Mouse (Mus musculus) left cerebral cortex, postnatal 14 days (tissue): ENCODE results near the gene Gm18336. TPM values are rescaled to one million over a fixed set of nuclear protein-coding genes. Genes with fewer than 3 reads are reported as not detected.
"Not testable (repeated sequence)": the region's sequence is repeated elsewhere in the genome, so short reads cannot be mapped to it uniquely, and the experiment has no call there.

Source experiments
- DNase-seq, 2 experiments: peaks; one replicate each; pipeline ENCODE4 v3.0.0; 2021 to 2022; ENCODE audit warnings: low spot score in 2 of 2, mixed read lengths in 1 of 2
- intact Hi-C: fragments of 180-260 bp; cut with DNase I; formaldehyde crosslinking; loops from one replicate; pipeline ENCODE4 v1.15.1; 2025
- long read RNA-seq, 2 experiments: library from polyadenylated mRNA; stranded (forward); transcript quantifications; one replicate each; pipeline ENCODE4 v2.0.0; 2021
- total RNA-seq, 2 experiments: library from RNA; stranded (reverse); gene quantifications; 2 replicates each; pipeline ENCODE4 v1.2.3; 2021

Gm18336 gene
- under 1 TPM; 0.15 TPM for total RNA-seq
- long read RNA-seq, experiment 1, result 0 reads
- long read RNA-seq, experiment 2, result 0 reads

- DNase-seq, intact Hi-C loops: not testable (repeated sequence)
These were observed at the start of gene Gm18336 for GRCm38 (mm10) chrX:73398636-73399035. TSS of gene Gm18336 (minus strand) at chrX:73398736.

- DNase-seq, result no peak
- intact Hi-C loops, result no loop called here
These were observed 42.9 kb upstream of the Gm18336 start for GRCm38 (mm10) chrX:73441428-73441827.

- intact Hi-C loops, result no loop called here
These were observed 36.7 kb upstream of the Gm18336 start, which contains the start of gene Trex2 for GRCm38 (mm10) chrX:73435252-73435651. TSS of gene Trex2 (minus strand) at chrX:73435344.

GRCm38 (mm10) chrX:73432850-73433249 lies 34.3 kb upstream of the Gm18336 start:
- DNase-seq, result no peak
- intact Hi-C loops, result no loop called here

More at GRCm38 (mm10) chrX:73435252-73435651, 36.7 kb upstream of the Gm18336 start, which contains the start of gene Trex2:
- DNase-seq, result no peak

GRCm38 (mm10) chrX:73430036-73430435 lies 31.5 kb upstream of the Gm18336 start:
- intact Hi-C loops, result no loop called here
- DNase-seq, result peak; percentile 4 to 5

- peak; percentile 11 to 25 for DNase-seq
These were observed 14.2 kb upstream of the Gm18336 start for GRCm38 (mm10) chrX:73412767-73413166.

GRCm38 (mm10) chrX:73410880-73411517 lies 12.5 kb upstream of the Gm18336 start, which contains the start of gene Zfp92:
TSS of gene Zfp92 (plus strand) at chrX:73411096.
- peak in 1 of 2 experiments; percentile 9 for DNase-seq
- intact Hi-C loops, result no loop called here

More at GRCm38 (mm10) chrX:73412767-73413166, 14.2 kb upstream of the Gm18336 start:
- intact Hi-C loops, result no loop called here

- intact Hi-C loops, result no loop called here
- DNase-seq, result no peak
These were observed 3.1 kb upstream of the Gm18336 start for GRCm38 (mm10) chrX:73401616-73402015.

- intact Hi-C loops, result no loop called here
- no peak for DNase-seq
These were observed 2.4 kb upstream of the Gm18336 start for GRCm38 (mm10) chrX:73400951-73401350.

- DNase-seq, result no peak
- intact Hi-C loops, result no loop called here
These were observed 2.1 kb downstream of the Gm18336 start for GRCm38 (mm10) chrX:73396446-73396845.

GRCm38 (mm10) chrX:73391481-73391880 lies 7.1 kb downstream of the Gm18336 start:
- DNase-seq, result no peak
- intact Hi-C loops, result no loop called here

- no peak for DNase-seq
- intact Hi-C loops, result no loop called here
These were observed 13.6 kb downstream of the Gm18336 start for GRCm38 (mm10) chrX:73384924-73385323.

- intact Hi-C loops, result no loop called here
- peak; percentile 3 to 28 for DNase-seq
These were observed 14.1 kb downstream of the Gm18336 start for GRCm38 (mm10) chrX:73384419-73384818.

GRCm38 (mm10) chrX:73363291-73363690 lies 35.2 kb downstream of the Gm18336 start:
- intact Hi-C loops, result no loop called here
- DNase-seq, result no peak

- intact Hi-C loops, result no loop called here
These were observed 41.8 kb downstream of the Gm18336 start for GRCm38 (mm10) chrX:73356719-73357118.

GRCm38 (mm10) chrX:73356163-73356562 lies 42.4 kb downstream of the Gm18336 start:
- intact Hi-C loops, result no loop called here
- DNase-seq, result no peak

More at GRCm38 (mm10) chrX:73356719-73357118, 41.8 kb downstream of the Gm18336 start:
- DNase-seq, result no peak

Other genes starting within 250 kb of the Gm18336 start
- not detected for gene Xlr5b, start 249.9 kb downstream of the Gm18336 start, total RNA-seq
- gene DXBay18, start 249.3 kb downstream of the Gm18336 start, total RNA-seq, result 1 to 10 TPM in 1 of 2 experiments, under 1 TPM in 1; 0.93 to 1.1 TPM
- not detected for gene Spin2d, start 221.7 kb downstream of the Gm18336 start, total RNA-seq
- gene Xlr3b, start 206.5 kb downstream of the Gm18336 start, total RNA-seq, result 10 to 100 TPM in 1 of 2 experiments, 1 to 10 TPM in 1; 4.3 to 11.2 TPM
- 1 to 10 TPM in 1 of 2 experiments, not detected in 1; 1.5 TPM for gene Xlr4b, start 184.4 kb downstream of the Gm18336 start, total RNA-seq
- gene F8a, start 170.4 kb downstream of the Gm18336 start, total RNA-seq, result 10 to 100 TPM; 14.6 to 14.7 TPM
- not detected for gene Xlr4c, start 155.6 kb downstream of the Gm18336 start, total RNA-seq
- not detected for gene Xlr3c, start 133.3 kb downstream of the Gm18336 start, total RNA-seq
- not detected for gene Xlr5a, start 105.8 kb downstream of the Gm18336 start, total RNA-seq
- not detected for gene Xlr5c, start 105.8 kb downstream of the Gm18336 start, total RNA-seq
- gene Gm45015, start 61.9 kb downstream of the Gm18336 start, total RNA-seq, result not detected
- 10 to 100 TPM; 16.2 to 17.9 TPM for gene Zfp275, start 56.1 kb downstream of the Gm18336 start, total RNA-seq
- 1 to 10 TPM; 1.5 to 2.1 TPM for gene Zfp92, start 12.4 kb upstream of the Gm18336 start, total RNA-seq
- not detected for gene Trex2, start 36.6 kb upstream of the Gm18336 start, total RNA-seq
- 1 to 10 TPM; 8.6 TPM for gene Haus7, start 60.3 kb upstream of the Gm18336 start, total RNA-seq
- gene Bgn, start 84.9 kb upstream of the Gm18336 start, total RNA-seq, result 10 to 100 TPM; 27.0 to 29.0 TPM
- gene Atp2b3, start 104.3 kb upstream of the Gm18336 start, total RNA-seq, result 10 to 100 TPM; 77.4 to 83.1 TPM
- gene Dusp9, start 240.7 kb upstream of the Gm18336 start, total RNA-seq, result under 1 TPM; 0.79 to 0.82 TPM